Mouse (Mus musculus) forebrain, embryonic 12.5 days (tissue): Measurements from ENCODE around the gene Rab8b. TPM values are rescaled to one million over a fixed set of nuclear protein-coding genes. Genes with fewer than 3 reads are reported as not detected.

ENCODE experiments used
- ATAC-seq: fragments of 200-750 bp; cut with Nextera tagmentation; 2 replicates; pipeline ENCODE4 v1.8.0; 2017; ENCODE audit warnings: moderate TSS enrichment; ENCODE audit not compliant: low FRiP score
- H3K27ac ChIP-seq: fragments of 300-500 bp; sonication (generic); 2 replicates; pipeline ENCODE4 v1.5.1; 2016; ENCODE audit warnings: mild to moderate bottlenecking
- H3K27me3 ChIP-seq: fragments of 300-500 bp; sonication (generic); 2 replicates; pipeline ENCODE4 v1.6.1; 2016; ENCODE audit warnings: mild to moderate bottlenecking
- H3K36me3 ChIP-seq: fragments of 300-500 bp; sonication (generic); replicated peaks from 2 replicates; pipeline ENCODE4 v1.6.1; 2016; ENCODE audit warnings: mild to moderate bottlenecking
- H3K4me1 ChIP-seq: fragments of 300-500 bp; sonication (generic); 2 replicates; pipeline ENCODE4 v1.6.1; 2016
- H3K4me2 ChIP-seq: fragments of 300-500 bp; sonication (generic); 2 replicates; pipeline ENCODE4 v1.6.1; 2016; ENCODE audit warnings: mild to moderate bottlenecking, moderate library complexity
- H3K4me3 ChIP-seq: fragments of 300-500 bp; sonication (generic); replicated peaks from 2 replicates; pipeline ENCODE4 v1.5.1; 2016; ENCODE audit warnings: mild to moderate bottlenecking
- H3K9ac ChIP-seq: fragments of 300-500 bp; sonication (generic); 2 replicates; pipeline ENCODE4 v1.6.1; 2016; ENCODE audit warnings: mild to moderate bottlenecking
- H3K9me3 ChIP-seq: fragments of 300-500 bp; sonication (generic); 2 replicates; pipeline ENCODE4 v1.6.1; 2016
- WGBS: fragments of 180-500 bp; shearing (Covaris S2); methylation state at CpG from one replicate; pipeline ENCODE4 v1.1.7; 2016; 5-methylcytosine and 5-hydroxymethylcytosine counted together
- polyA plus RNA-seq: library from polyadenylated mRNA; unstranded; fragments of >200 nt; fragmentation: Nextera tagmentation; extraction: Ambion mirVana; gene quantifications from 2 replicates; pipeline ENCODE4 v1.2.1, GENCODE M21; 2016

Gene Rab8b
- polyA plus RNA-seq, 1 experiment from 2014 or later = 50.7 TPM

DNA sequence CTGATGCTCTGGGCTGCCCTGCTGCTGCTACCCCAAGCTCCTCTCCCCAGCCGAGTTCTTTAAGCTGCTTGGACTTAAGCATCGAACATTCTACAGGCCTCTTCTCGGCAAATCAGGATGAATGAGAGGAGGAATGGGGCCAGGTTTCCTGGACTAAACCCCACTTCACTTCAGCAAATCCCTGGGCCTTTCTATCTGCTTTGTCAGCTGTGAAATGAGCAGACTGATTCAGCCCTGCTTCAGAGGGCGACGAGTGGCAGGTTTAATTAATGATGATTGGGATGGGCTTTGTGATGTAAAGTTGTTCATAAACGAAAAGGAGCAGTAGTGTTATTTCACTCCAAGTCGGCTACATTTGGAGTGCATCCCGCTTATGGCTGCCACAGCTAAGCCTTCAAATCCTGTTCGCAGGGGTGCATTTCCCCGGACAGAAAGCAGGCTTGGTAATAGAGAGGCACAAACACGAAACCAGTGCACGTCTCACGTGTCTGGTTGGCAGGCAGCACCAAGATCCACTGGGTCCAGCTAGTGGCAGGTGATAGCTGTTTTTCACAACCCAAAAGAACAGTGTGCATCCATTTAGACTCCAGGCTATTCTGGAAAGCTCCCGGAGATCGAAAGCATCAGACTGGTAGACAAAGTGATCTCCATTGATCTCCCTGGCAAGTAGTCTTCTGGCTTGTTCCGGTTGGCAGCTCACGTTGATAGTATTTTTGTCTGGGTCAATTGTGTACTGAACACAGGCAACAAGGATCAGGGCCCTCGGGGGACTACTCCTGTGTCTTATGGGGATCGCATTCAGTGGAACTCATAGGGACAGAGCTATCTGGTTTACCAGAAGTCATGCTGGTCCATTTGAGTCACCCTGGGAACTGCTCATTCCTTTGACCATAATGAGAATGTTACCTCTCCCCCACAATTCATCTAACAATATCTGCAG lies 14.7 kb upstream of the Rab8b start:
- Histone ChIP-seq H3K9ac (no peak overlapping the region; the same call in 1 of the 2 replicates), H3K27me3 (peaks cover 9% of the 10 kb centered on the region; the same call in 1 of the 2 replicates), H3K4me3 (no peak overlapping the region; the same call in 1 of the 2 replicates), H3K36me3 (no peaks in the 10 kb centered on the region), H3K4me2 (peak overlapping the region; percentile 40), H3K4me1 (peaks cover 23% of the 10 kb centered on the region), H3K9me3 (no peaks in the 10 kb centered on the region), H3K27ac (peak overlapping the region; percentile 90)
- ATAC-seq = peak; percentile 80
- WGBS = 14% methylated on average over 19 of the region's 19 CpGs

DNA sequence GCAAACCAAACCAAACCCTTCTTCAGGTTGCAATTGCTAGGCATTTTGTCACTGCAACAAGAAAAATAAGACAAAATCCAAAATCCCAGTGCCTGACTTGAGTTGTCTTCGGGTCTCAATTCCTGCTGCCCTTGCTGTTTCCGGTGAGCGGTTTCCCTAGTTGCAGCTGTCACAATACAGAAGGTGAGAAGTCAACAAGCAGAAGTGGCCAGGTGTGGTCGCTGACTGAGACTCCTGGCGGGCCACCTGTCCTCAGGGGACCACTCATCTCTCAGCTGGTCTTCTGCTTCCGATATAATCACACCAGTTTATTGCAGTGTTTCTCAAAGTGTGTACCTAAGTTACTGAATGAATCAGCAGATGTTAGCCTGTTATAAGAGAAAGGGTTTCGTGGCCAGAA lies 10.9 kb upstream of the Rab8b start:
- ATAC-seq = no peak
- Histone ChIP-seq H3K9ac (no peak overlapping the region), H3K9me3 (no peaks in the 10 kb centered on the region), H3K36me3 (no peaks in the 10 kb centered on the region), H3K4me2 (no peak overlapping the region), H3K4me1 (peaks cover 33% of the 10 kb centered on the region), H3K27ac (no peak overlapping the region), H3K4me3 (no peak overlapping the region), H3K27me3 (peaks cover 12% of the 10 kb centered on the region; the same call in 1 of the 2 replicates)
- 73% methylated on average over 7 of the region's 7 CpGs for WGBS

DNA sequence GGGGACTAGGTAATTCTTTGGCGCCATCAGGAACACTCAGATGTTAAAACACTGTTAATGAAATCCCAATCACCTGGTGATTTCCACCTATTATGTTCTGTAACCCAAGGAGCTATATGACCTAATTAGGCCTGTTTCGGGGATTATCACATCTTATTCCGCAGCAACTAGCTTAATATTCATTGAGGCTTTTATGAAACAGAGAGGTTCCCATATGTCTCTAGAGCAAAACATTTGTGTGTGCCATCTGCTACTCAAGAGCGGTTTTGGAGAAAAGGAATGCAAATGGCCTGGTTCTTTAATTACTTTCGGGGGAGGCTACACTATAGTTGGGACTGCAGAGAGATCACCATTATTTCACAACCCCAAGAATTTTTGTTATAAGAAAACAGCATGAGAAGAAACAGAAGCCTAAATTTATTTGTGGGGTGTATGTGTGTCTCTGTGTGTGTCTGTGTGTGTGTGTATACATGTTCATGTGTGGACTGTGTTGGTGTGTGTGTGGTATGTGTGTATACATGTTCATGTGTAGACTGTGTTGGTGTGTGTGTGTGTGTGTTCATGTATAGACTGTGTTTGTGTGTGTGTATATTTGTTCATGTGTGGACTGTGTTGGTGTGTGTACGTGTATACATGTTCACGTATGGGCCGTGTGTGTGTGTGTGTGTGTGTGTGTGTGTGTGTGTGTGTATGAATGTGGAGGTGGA lies 8.4 kb upstream of the Rab8b start:
- H3K4me1 ChIP-seq = peaks cover 14% of the 10 kb centered on the region
- no peak overlapping the region for H3K9ac ChIP-seq
- peak overlapping the region; percentile 76 for H3K27ac ChIP-seq
- no peak overlapping the region for H3K4me3 ChIP-seq
- no peak; the same call in 1 of the 2 replicates for ATAC-seq
- H3K9me3 ChIP-seq = no peaks in the 10 kb centered on the region
- no peaks in the 10 kb centered on the region for H3K36me3 ChIP-seq
- WGBS = 60% methylated on average over 8 of the region's 8 CpGs
- 0 out of 2 replicates have a peak, but pooled peaks cover 5% of the 10 kb centered on the region for H3K27me3 ChIP-seq
- H3K4me2 ChIP-seq = no peak overlapping the region

DNA sequence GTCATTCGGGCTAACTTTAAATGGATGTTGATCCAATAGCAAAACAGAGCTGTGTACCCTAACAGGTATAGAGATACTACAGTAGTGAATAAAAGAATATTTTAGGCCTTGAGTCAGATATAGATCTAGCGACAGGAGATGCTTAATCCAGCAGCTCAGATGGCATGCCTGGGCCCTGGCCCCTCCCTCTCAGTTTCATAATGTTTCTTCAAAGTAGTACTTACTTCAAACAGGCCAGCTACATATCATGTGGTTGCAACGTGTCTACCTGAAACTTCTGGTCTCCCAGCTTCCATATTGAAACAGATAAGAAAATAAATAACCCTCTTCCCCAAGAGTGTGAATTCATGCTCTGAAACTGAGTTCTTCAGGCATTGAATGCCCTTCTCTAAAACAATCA lies 6.4 kb upstream of the Rab8b start:
- Histone ChIP-seq H3K9ac (no peak overlapping the region), H3K4me2 (no peak overlapping the region), H3K4me3 (no peak overlapping the region), H3K36me3 (no peaks in the 10 kb centered on the region), H3K27me3 (0 out of 2 replicates have a peak, but pooled peaks cover 3% of the 10 kb centered on the region), H3K27ac (no peak overlapping the region), H3K4me1 (peaks cover 14% of the 10 kb centered on the region), H3K9me3 (no peaks in the 10 kb centered on the region)
- no peak for ATAC-seq
- WGBS = 85% methylated on average over 3 of the region's 3 CpGs

DNA sequence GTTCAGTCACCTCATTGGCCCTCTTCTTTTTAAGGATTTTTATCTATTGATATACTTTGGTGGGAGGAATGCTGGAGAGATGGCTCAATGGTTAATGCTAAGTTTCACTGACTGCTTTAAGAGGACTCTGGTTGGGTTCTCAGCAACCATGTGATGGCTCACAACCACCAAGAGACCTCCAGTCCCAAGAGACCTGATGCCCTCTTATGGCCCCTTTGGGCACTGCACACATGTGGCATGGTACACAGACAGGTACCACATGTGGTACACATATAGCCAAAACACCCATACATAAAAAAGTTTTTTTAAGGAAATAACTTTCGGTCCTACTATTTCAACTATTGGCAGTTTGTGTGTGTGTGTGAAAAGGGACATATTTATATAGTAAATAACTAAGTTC lies 2.6 kb upstream of the Rab8b start:
- Histone ChIP-seq H3K4me1 (peaks cover 21% of the 10 kb centered on the region), H3K9ac (no peak overlapping the region), H3K4me3 (no peak overlapping the region), H3K27ac (no peak overlapping the region), H3K36me3 (0 out of 2 replicates have a peak, but pooled peaks cover 3% of the 10 kb centered on the region), H3K9me3 (no peaks in the 10 kb centered on the region), H3K4me2 (no peak overlapping the region), H3K27me3 (0 out of 2 replicates have a peak, but pooled peaks cover 3% of the 10 kb centered on the region)
- WGBS = 92% methylated on average over 1 of the region's 1 CpGs
- ATAC-seq = no peak

DNA sequence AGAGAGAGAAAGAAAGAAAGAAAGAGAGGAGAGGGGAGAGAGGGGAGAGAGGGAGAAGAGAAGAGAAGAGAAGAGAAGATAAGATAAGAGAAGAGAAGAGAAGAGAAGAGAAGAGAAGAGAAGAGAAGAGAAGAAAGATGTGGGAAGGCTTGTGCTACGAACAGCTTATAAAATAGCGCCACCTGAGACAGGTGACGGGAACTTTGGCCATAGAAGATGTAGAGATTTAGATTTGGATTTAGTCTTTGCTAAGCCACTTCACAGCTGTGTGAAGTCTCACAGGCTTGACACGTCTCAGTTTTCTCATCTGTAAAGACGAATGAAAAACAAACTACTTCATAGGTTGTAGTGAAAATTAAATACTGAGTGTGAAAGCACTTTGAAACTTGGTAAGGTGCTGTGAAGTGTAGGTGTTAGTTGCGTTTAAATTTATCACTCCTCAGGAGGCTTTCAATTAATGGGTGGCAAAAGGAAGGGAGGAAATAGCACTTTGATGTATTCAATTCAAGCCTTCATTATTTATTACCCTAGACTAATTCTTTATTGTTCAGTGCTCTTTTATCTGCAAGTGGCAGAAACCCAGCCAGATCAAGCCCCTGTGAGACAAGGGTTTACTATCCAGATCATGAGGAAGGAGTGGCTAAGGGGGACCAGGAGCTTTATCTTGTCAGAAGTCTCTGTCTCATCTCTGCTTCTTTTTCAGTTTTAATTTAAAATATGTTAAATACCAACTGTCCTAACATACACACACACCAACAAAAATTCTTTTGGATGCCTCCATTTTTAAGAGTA lies 1.2 kb upstream of the Rab8b start:
- 13% methylated on average over 6 of the region's 6 CpGs for WGBS
- H3K27ac ChIP-seq = no peak overlapping the region
- H3K36me3 ChIP-seq = 0 out of 2 replicates have a peak, but pooled peaks cover 3% of the 10 kb centered on the region
- peaks cover 21% of the 10 kb centered on the region for H3K4me1 ChIP-seq
- ATAC-seq = no peak
- peak overlapping the region; percentile 58 for H3K4me2 ChIP-seq
- H3K9me3 ChIP-seq = no peaks in the 10 kb centered on the region
- H3K27me3 ChIP-seq = no peaks in the 10 kb centered on the region
- peak overlapping the region; percentile 88; the same call in 1 of the 2 replicates for H3K4me3 ChIP-seq
- peak overlapping the region; percentile 42; the same call in 1 of the 2 replicates for H3K9ac ChIP-seq

DNA sequence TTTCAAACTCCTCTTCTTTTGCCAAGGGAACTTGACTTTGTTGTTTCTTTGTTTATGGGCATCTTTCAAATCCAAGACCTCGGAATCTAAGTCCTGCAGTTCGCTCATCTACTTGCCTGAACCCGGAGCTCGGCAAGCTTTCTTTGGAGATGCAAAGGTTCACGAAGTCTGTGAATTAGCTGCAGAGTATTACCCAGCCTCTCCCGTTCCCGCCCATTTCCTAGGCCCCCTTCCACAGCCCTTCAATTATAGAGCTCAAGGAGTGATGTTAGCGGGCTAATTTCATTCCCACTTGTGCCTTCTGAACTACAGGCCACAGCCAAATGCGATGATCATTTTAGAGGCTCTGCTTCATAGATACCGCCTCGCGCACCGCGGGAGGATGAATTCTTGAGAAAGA lies 494 bp upstream of the Rab8b start:
- peak overlapping the region; percentile 87 for H3K27ac ChIP-seq
- H3K27me3 ChIP-seq = no peaks in the 10 kb centered on the region
- H3K4me3 ChIP-seq = peak overlapping the region; percentile 88
- H3K36me3 ChIP-seq = 0 out of 2 replicates have a peak, but pooled peaks cover 3% of the 10 kb centered on the region
- no peaks in the 10 kb centered on the region for H3K9me3 ChIP-seq
- peak overlapping the region; percentile 42 for H3K9ac ChIP-seq
- peaks cover 21% of the 10 kb centered on the region for H3K4me1 ChIP-seq
- WGBS = 0% methylated on average over 14 of the region's 14 CpGs
- peak overlapping the region; percentile 58 for H3K4me2 ChIP-seq
- peak; percentile 42 for ATAC-seq

DNA sequence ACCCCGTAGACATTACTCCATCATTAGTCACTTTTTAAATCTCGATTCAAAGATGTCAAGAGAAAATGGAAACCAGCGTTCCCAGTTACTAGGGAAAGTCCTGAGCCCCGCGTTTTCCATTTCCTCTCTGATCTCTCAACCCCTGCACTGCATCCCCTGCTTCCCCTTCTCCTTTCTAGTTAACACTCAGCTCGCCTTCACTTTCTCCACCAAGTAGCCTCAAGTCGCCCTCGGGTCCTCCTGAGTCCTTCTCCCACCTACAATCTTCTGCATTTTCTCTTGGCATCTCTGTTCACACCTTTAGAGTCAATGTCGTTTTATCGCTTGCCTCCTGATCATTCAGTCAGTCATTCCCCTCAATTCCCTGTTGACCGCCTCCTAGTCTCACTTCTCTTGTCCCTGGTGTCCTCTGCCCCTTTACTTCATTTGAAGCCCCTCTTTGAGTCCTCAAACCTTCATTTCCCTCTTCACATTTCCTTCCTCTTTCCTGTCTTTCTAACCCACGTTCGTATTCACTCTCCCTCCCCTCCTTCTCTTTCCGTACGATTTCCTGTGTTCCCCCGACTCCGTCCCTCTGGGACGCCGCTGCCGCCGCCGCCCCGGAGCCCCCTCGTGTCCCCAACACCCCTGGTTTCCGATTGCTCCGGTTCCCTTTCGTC lies 686 bp downstream of the Rab8b start:
- H3K27ac ChIP-seq = peak overlapping the region; percentile 87
- no peaks in the 10 kb centered on the region for H3K9me3 ChIP-seq
- no peaks in the 10 kb centered on the region for H3K27me3 ChIP-seq
- H3K4me2 ChIP-seq = peak overlapping the region; percentile 79
- H3K9ac ChIP-seq = peak overlapping the region; percentile 91
- 3% methylated on average over 27 of the region's 27 CpGs for WGBS
- H3K4me1 ChIP-seq = peaks cover 26% of the 10 kb centered on the region
- no peak for ATAC-seq
- H3K4me3 ChIP-seq = peak overlapping the region; percentile 88
- 0 out of 2 replicates have a peak, but pooled peaks cover 3% of the 10 kb centered on the region for H3K36me3 ChIP-seq

DNA sequence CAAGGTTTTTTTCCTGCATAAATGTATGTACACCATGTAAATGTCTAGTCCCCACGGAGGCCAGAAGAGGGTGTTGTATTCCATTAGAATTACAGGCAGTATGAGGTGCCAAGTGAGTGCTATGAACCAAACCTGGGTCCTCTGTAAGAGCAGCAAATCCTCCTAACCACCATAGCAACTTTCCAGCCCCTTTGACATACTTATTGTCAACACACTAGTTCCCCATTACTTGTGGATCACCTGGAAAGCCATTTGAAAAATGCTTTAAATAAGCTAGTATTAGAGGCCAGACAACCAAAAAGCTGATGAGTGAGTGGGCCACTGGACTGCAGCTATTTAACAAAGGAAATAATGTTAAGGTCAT lies 1.6 kb downstream of the Rab8b start:
- Histone ChIP-seq H3K4me2 (peak overlapping the region; percentile 79), H3K27me3 (no peaks in the 10 kb centered on the region), H3K4me3 (0 out of 2 replicates have a peak overlapping the region, but pooled peaks have one; percentile 0), H3K9ac (no peak overlapping the region), H3K27ac (no peak overlapping the region), H3K4me1 (peaks cover 30% of the 10 kb centered on the region), H3K36me3 (0 out of 2 replicates have a peak, but pooled peaks cover 3% of the 10 kb centered on the region), H3K9me3 (no peaks in the 10 kb centered on the region)
- no peak for ATAC-seq
- 75% methylated on average over 1 of the region's 1 CpGs for WGBS

DNA sequence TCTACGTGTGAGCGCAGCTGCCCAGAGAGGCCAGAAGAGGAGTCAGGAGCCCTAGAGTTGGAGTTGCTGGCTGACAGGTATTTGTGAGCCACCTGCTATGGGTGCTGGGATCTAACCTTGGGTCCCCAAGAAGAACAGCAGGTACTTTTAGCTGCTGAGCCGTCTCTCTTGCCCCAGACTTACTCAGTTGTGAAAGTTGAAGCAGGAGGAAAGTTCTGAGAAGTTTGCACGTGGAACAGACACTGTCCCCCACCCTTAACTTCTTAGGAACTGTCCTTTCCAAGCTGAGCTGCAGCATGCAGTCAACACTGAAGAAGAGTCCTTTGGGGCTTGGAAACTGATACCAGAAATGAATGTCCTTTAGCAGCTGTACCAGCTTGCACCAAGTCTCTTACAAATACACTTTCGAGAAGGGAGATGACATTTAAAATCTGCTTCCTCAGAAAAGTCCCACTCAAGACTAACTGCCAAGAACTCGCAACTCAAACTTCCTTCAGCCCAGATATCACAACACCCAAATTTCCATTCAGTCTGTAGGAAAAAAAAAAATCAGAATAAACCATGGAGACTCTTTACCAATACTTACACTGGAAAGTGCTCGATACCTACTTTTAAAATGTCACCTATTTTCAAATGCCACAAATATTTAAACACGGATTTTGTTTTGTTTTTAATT lies 2.1 kb downstream of the Rab8b start:
- H3K4me3 ChIP-seq = no peak overlapping the region
- H3K9me3 ChIP-seq = no peaks in the 10 kb centered on the region
- no peak overlapping the region for H3K9ac ChIP-seq
- H3K36me3 ChIP-seq = 0 out of 2 replicates have a peak, but pooled peaks cover 3% of the 10 kb centered on the region
- H3K27ac ChIP-seq = no peak overlapping the region
- H3K4me1 ChIP-seq = peaks cover 36% of the 10 kb centered on the region
- H3K4me2 ChIP-seq = no peak overlapping the region
- no peak for ATAC-seq
- WGBS = 94% methylated on average over 8 of the region's 8 CpGs
- H3K27me3 ChIP-seq = no peaks in the 10 kb centered on the region
